Mouse (Mus musculus) hindbrain, embryonic 14.5 days (tissue): ENCODE measurements around the gene Ttc27. TPM values are rescaled to one million over a fixed set of nuclear protein-coding genes. Genes with fewer than 3 reads are reported as not detected.

Experiments used
- polyA plus RNA-seq: library from polyadenylated mRNA; unstranded; fragments of >200 nt; fragmentation: Nextera tagmentation; extraction: Ambion mirVana; gene quantifications from 2 replicates; pipeline ENCODE4 v1.2.1, GENCODE M21; 2014

The Ttc27 gene
- polyA plus RNA-seq, 1 experiment from 2014 or later, result 21.2 TPM

Other genes starting within 250 kb of the Ttc27 start
- gene Yipf4, start 228.2 kb upstream of the Ttc27 start, polyA plus RNA-seq, result 62.2 TPM in 2 replicates
- 87.1 and 98.9 TPM in 2 replicates for gene Birc6, start 189.4 kb upstream of the Ttc27 start, polyA plus RNA-seq